Mouse (Mus musculus): ENCODE results near the gene Rreb1.

Rreb1 gene

GRCm38 (mm10) chr13:37876366-37876765 lies 98.2 kb downstream of the Rreb1 start:
- DNase-seq (ENCODE audit: low spot score in 2 of 2), result no peak

GRCm38 (mm10) chr13:37876836-37877235 lies 98.6 kb downstream of the Rreb1 start:
- no peak for DNase-seq (ENCODE audit: low spot score in 2 of 2)

- DNase-seq (ENCODE audit: low spot score in 2 of 2), result no peak
Measured at GRCm38 (mm10) chr13:37877241-37877640, 99.0 kb downstream of the Rreb1 start.

GRCm38 (mm10) chr13:37878918-37879331 lies 100.7 kb downstream of the Rreb1 start:
- no peak for DNase-seq (ENCODE audit: low spot score in 2 of 2)

GRCm38 (mm10) chr13:37879556-37879955 lies 101.4 kb downstream of the Rreb1 start:
- DNase-seq (ENCODE audit: low spot score in 2 of 2), result no peak

- no peak for DNase-seq (ENCODE audit: low spot score in 2 of 2)
Measured at GRCm38 (mm10) chr13:37880035-37880434, 101.8 kb downstream of the Rreb1 start.

- no peak for DNase-seq (ENCODE audit: low spot score in 2 of 2)
Measured at GRCm38 (mm10) chr13:37880581-37881130, 102.5 kb downstream of the Rreb1 start.

- no peak for DNase-seq (ENCODE audit: low spot score in 2 of 2)
Measured at GRCm38 (mm10) chr13:37882521-37882920, 104.3 kb downstream of the Rreb1 start.

- no peak for DNase-seq (ENCODE audit: low spot score in 2 of 2)
Measured at GRCm38 (mm10) chr13:37883008-37883407, 104.8 kb downstream of the Rreb1 start.

- no peak for DNase-seq (ENCODE audit: low spot score in 2 of 2)
Measured at GRCm38 (mm10) chr13:37885392-37885791, 107.2 kb downstream of the Rreb1 start.

- no peak for DNase-seq (ENCODE audit: low spot score in 2 of 2)
Measured at GRCm38 (mm10) chr13:37886024-37886423, 107.8 kb downstream of the Rreb1 start.

- no peak for DNase-seq (ENCODE audit: low spot score in 2 of 2)
Measured at GRCm38 (mm10) chr13:37894756-37895155, 116.6 kb downstream of the Rreb1 start.

- no peak for DNase-seq (ENCODE audit: low spot score in 2 of 2)
Measured at GRCm38 (mm10) chr13:37895564-37896254, 117.5 kb downstream of the Rreb1 start.

- DNase-seq (ENCODE audit: low spot score in 2 of 2), result no peak
Measured at GRCm38 (mm10) chr13:37896423-37896822, 118.2 kb downstream of the Rreb1 start.

- no peak for DNase-seq (ENCODE audit: low spot score in 2 of 2)
Measured at GRCm38 (mm10) chr13:37898772-37899171, 120.6 kb downstream of the Rreb1 start.

GRCm38 (mm10) chr13:37903036-37903435 lies 124.8 kb downstream of the Rreb1 start:
- no peak for DNase-seq (ENCODE audit: low spot score in 2 of 2)

GRCm38 (mm10) chr13:37903476-37903875 lies 125.3 kb downstream of the Rreb1 start:
- no peak for DNase-seq (ENCODE audit: low spot score in 2 of 2)

GRCm38 (mm10) chr13:37904436-37904835 lies 126.2 kb downstream of the Rreb1 start:
- DNase-seq (ENCODE audit: low spot score in 2 of 2), result no peak

GRCm38 (mm10) chr13:37908061-37908460 lies 129.9 kb downstream of the Rreb1 start:
- peak; percentile 12 to 22 for DNase-seq (ENCODE audit: low spot score in 2 of 2)

- peak; percentile 41 to 48 for DNase-seq (ENCODE audit: low spot score in 2 of 2)
Measured at GRCm38 (mm10) chr13:37908493-37908892, 130.3 kb downstream of the Rreb1 start.

GRCm38 (mm10) chr13:37909225-37909624 lies 131.0 kb downstream of the Rreb1 start:
- no peak for DNase-seq (ENCODE audit: low spot score in 2 of 2)

- DNase-seq (ENCODE audit: low spot score in 2 of 2), result no peak
Measured at GRCm38 (mm10) chr13:37912011-37912410, 133.8 kb downstream of the Rreb1 start.

- no peak for DNase-seq (ENCODE audit: low spot score in 2 of 2)
Measured at GRCm38 (mm10) chr13:37912591-37913467, 134.6 kb downstream of the Rreb1 start.
